Mouse (Mus musculus): ENCODE data around the gene Cwc15. TPM values are rescaled to one million over a fixed set of nuclear protein-coding genes. Genes with fewer than 3 reads are reported as not detected.
"Not testable (repeated sequence)": the region's sequence is repeated elsewhere in the genome, so short reads cannot be mapped to it uniquely, and the experiment has no call there.

Cwc15 gene
- 186 and 204 TPM in 2 replicates for polyA plus RNA-seq (2015; fragmentation: Nextera tagmentation; extraction: Ambion mirVana)

GRCm38 (mm10) chr9:14500023-14500915 is at the start of gene Cwc15, which contains the start of gene Kdm4d:
Cwc15 (plus strand) TSS chr9:14500617.
Kdm4d (minus strand) TSS chr9:14500482.
- WGBS = 1% methylated on average over 59 of the region's 59 CpGs
- peak within 1 kb of the TSS; percentile 89 for H3K4me3 ChIP-seq
- H3K36me3 ChIP-seq (ENCODE audit: poor library complexity, severe bottlenecking) = peaks cover 26% of the 10 kb centered on the region
- peak within 1 kb of the TSS; percentile 87 for H3K9ac ChIP-seq
- no peaks in the 10 kb centered on the region for H3K9me3 ChIP-seq (replicated peaks)
- H3K4me2 ChIP-seq = peak within 1 kb of the TSS; percentile 78
- peaks cover 20% of the 10 kb centered on the region for H3K4me1 ChIP-seq
- no peaks in the 10 kb centered on the region for H3K27me3 ChIP-seq
- ATAC-seq = peak; percentile 99
- peak within 1 kb of the TSS; percentile 59 for H3K27ac ChIP-seq

GRCm38 (mm10) chr9:14451120-14451519 is 49.3 kb upstream of the Cwc15 start:
- not testable (repeated sequence) for ATAC-seq; H3K36me3 ChIP-seq (ENCODE audit: poor library complexity, severe bottlenecking); H3K27me3 ChIP-seq; H3K27ac ChIP-seq; H3K9me3 ChIP-seq (replicated peaks); H3K9ac ChIP-seq; H3K4me1 ChIP-seq; H3K4me2 ChIP-seq; H3K4me3 ChIP-seq
- 66% methylated on average over 8 of the region's 8 CpGs for WGBS

- Histone ChIP-seq H3K9me3 (replicated peaks) (no peaks in the 10 kb centered on the region), H3K4me2 (no peak overlapping the region), H3K4me3 (no peak overlapping the region), H3K9ac (no peak overlapping the region), H3K27me3 (no peaks in the 10 kb centered on the region), H3K4me1 (no peaks in the 10 kb centered on the region), H3K27ac (no peak overlapping the region), H3K36me3 (ENCODE audit: poor library complexity, severe bottlenecking) (no peaks in the 10 kb centered on the region)
- WGBS = 88% methylated on average over 3 of the region's 3 CpGs
- no peak for ATAC-seq
Measured at GRCm38 (mm10) chr9:14456320-14456719, 44.1 kb upstream of the Cwc15 start.

- ATAC-seq = not testable (repeated sequence)
- 89% methylated on average over 1 of the region's 1 CpGs for WGBS
Measured at GRCm38 (mm10) chr9:14462536-14462935, 37.9 kb upstream of the Cwc15 start.

GRCm38 (mm10) chr9:14463668-14464067 is 36.7 kb upstream of the Cwc15 start:
- H3K9ac ChIP-seq; H3K4me3 ChIP-seq; H3K9me3 ChIP-seq (replicated peaks); ATAC-seq; H3K27ac ChIP-seq; H3K36me3 ChIP-seq (ENCODE audit: poor library complexity, severe bottlenecking); H3K4me2 ChIP-seq; H3K27me3 ChIP-seq; H3K4me1 ChIP-seq: not testable (repeated sequence)
- WGBS = 82% methylated on average over 12 of the region's 12 CpGs

More at GRCm38 (mm10) chr9:14462536-14462935, 37.9 kb upstream of the Cwc15 start:
- H3K9ac ChIP-seq; H3K4me3 ChIP-seq; H3K27ac ChIP-seq; H3K4me1 ChIP-seq; H3K4me2 ChIP-seq; H3K27me3 ChIP-seq; H3K36me3 ChIP-seq (ENCODE audit: poor library complexity, severe bottlenecking); H3K9me3 ChIP-seq (replicated peaks): not testable (repeated sequence)

GRCm38 (mm10) chr9:14498896-14499705 is 1.3 kb upstream of the Cwc15 start:
- H3K27me3 ChIP-seq = no peaks in the 10 kb centered on the region
- H3K4me1 ChIP-seq = peaks cover 20% of the 10 kb centered on the region
- H3K4me3 ChIP-seq = peak overlapping the region; percentile 89; the same call in 1 of the 2 replicates
- H3K36me3 ChIP-seq (ENCODE audit: poor library complexity, severe bottlenecking) = peaks cover 15% of the 10 kb centered on the region
- peak overlapping the region; percentile 78 for H3K4me2 ChIP-seq
- WGBS = 81% methylated on average over 4 of the region's 4 CpGs
- no peak for ATAC-seq
- H3K9ac ChIP-seq = peak overlapping the region; percentile 70; the same call in 1 of the 2 replicates
- H3K9me3 ChIP-seq (replicated peaks) = no peaks in the 10 kb centered on the region
- no peak overlapping the region for H3K27ac ChIP-seq

- Histone ChIP-seq H3K27me3 (no peaks in the 10 kb centered on the region), H3K4me2 (peak overlapping the region; percentile 75), H3K4me1 (peaks cover 20% of the 10 kb centered on the region), H3K9ac (peak overlapping the region; percentile 87), H3K4me3 (peak overlapping the region; percentile 89), H3K9me3 (replicated peaks) (no peaks in the 10 kb centered on the region), H3K27ac (peak overlapping the region; percentile 57; the same call in 1 of the 2 replicates), H3K36me3 (ENCODE audit: poor library complexity, severe bottlenecking) (peaks cover 33% of the 10 kb centered on the region)
- WGBS = 5% methylated on average over 10 of the region's 10 CpGs
- ATAC-seq = no peak
Measured at GRCm38 (mm10) chr9:14500916-14501424, 553 bp downstream of the Cwc15 start.

GRCm38 (mm10) chr9:14512633-14513445 is 12.4 kb downstream of the Cwc15 start:
- ATAC-seq = peak; percentile 77
- Histone ChIP-seq H3K4me3 (no peak overlapping the region), H3K27ac (no peak overlapping the region), H3K9me3 (replicated peaks) (no peaks in the 10 kb centered on the region), H3K9ac (no peak overlapping the region), H3K4me2 (no peak overlapping the region), H3K36me3 (ENCODE audit: poor library complexity, severe bottlenecking) (peaks cover 47% of the 10 kb centered on the region), H3K27me3 (no peaks in the 10 kb centered on the region), H3K4me1 (no peaks in the 10 kb centered on the region)
- 75% methylated on average over 9 of the region's 9 CpGs for WGBS

GRCm38 (mm10) chr9:14517296-14517695 is 16.9 kb downstream of the Cwc15 start:
- Histone ChIP-seq H3K36me3 (ENCODE audit: poor library complexity, severe bottlenecking) (peaks cover 7% of the 10 kb centered on the region; the same call in 1 of the 2 replicates), H3K27ac (no peak overlapping the region)
- ATAC-seq = no peak

GRCm38 (mm10) chr9:14518105-14518504 is 17.7 kb downstream of the Cwc15 start:
- Histone ChIP-seq H3K27me3 (no peaks in the 10 kb centered on the region), H3K36me3 (ENCODE audit: poor library complexity, severe bottlenecking) (no peaks in the 10 kb centered on the region), H3K9me3 (replicated peaks) (no peaks in the 10 kb centered on the region), H3K4me1 (no peaks in the 10 kb centered on the region), H3K27ac (no peak overlapping the region), H3K4me3 (no peak overlapping the region), H3K4me2 (no peak overlapping the region), H3K9ac (no peak overlapping the region)
- no peak for ATAC-seq
- WGBS = 85% methylated on average over 3 of the region's 3 CpGs

More at GRCm38 (mm10) chr9:14517296-14517695, 16.9 kb downstream of the Cwc15 start:
- Histone ChIP-seq H3K9me3 (replicated peaks) (no peaks in the 10 kb centered on the region), H3K4me2 (no peak overlapping the region), H3K27me3 (no peaks in the 10 kb centered on the region), H3K9ac (no peak overlapping the region), H3K4me1 (no peaks in the 10 kb centered on the region), H3K4me3 (no peak overlapping the region)
- 25% methylated on average over 1 of the region's 1 CpGs for WGBS

- no peak overlapping the region for H3K27ac ChIP-seq
- ATAC-seq = no peak
- no peak overlapping the region for H3K9ac ChIP-seq
- H3K27me3 ChIP-seq = no peaks in the 10 kb centered on the region
- no peaks in the 10 kb centered on the region for H3K36me3 ChIP-seq (ENCODE audit: poor library complexity, severe bottlenecking)
- H3K9me3 ChIP-seq (replicated peaks) = no peaks in the 10 kb centered on the region
- no peak overlapping the region for H3K4me3 ChIP-seq
- no peaks in the 10 kb centered on the region for H3K4me1 ChIP-seq
- H3K4me2 ChIP-seq = no peak overlapping the region
- WGBS = 84% methylated on average over 3 of the region's 3 CpGs
Measured at GRCm38 (mm10) chr9:14520971-14521670, 20.7 kb downstream of the Cwc15 start.

Data from forebrain, embryonic 13.5 days (tissue).